In the genomic region with DNA sequence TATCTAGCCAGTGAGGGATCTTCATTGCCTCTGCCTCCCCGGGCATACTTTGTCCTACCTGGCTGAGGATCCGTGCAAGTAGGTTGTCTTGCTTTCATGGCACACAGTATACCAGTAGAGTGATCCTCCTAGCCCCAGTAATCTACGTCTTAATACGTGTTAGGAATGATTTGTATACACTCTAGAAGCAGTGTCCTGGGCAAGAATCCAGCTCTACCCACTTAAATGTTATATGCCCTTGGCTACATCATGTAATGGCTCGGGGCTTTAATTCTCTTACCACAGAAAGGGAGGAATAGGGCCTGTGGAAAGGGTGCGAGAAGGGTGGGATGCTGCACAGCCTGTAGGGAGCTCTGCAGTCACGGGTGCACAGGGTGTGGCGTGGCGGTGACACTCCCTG, we compare ENCODE assay signal across 21 mouse cellular contexts. TPM values are rescaled to one million over a fixed set of nuclear protein-coding genes. Genes with fewer than 3 reads are reported as not detected.
A peak's percentile ranks its signal among the peaks of the same experiment; 100 is the strongest.
DNase-seq lines count a peak whose midpoint lies in the region; TF ChIP-seq lines count a peak whose summit lies in the region.
"Had no signal": no experiment of that assay in that cellular context is flagged by ENCODE, and none has a peak within 500 bp of the region (broad histone marks: within the 10 kb centered on the region; RNA-seq: fewer than 3 reads in every experiment).

No protein-coding gene starts in this region.

- no peak for DNase-seq in layer of hippocampus, adult 2 months (ENCODE audit: low spot score in 2 of 2)
- no peak for DNase-seq in layer of hippocampus, postnatal 36 days
- DNase-seq in 3T3-L1 (ENCODE audit: low read depth, low spot score): peak; percentile 49
- peak; percentile 42 for DNase-seq in lung, postnatal 25 days (ENCODE audit: low spot score)
- DNase-seq in heart, adult 2 months: no peak
- no peak for DNase-seq in gastrocnemius, adult 8-10 months (ENCODE audit: low spot score in 2 of 2)
- DNase-seq in ovary, postnatal 10 days (ENCODE audit: low spot score): no peak
- DNase-seq: adrenal gland, adult 2 months; gastrocnemius, postnatal 14 days; kidney, adult 8-10 months had no signal

- no peak overlapping the region for H3K4me3 ChIP-seq in layer of hippocampus, adult 2 months
- peak overlapping the region; percentile 7; the same call in 1 of the 2 replicates for H3K4me3 ChIP-seq in cortical plate, adult 2 months (ENCODE audit: insufficient read depth, low read length)
- H3K4me3 ChIP-seq in heart, adult 2 months: no peak overlapping the region
- H3K4me3 ChIP-seq: embryonic facial prominence, embryonic 15.5 days; forebrain, embryonic 10.5 days; heart, embryonic 10.5 days; limb, embryonic 10.5 days; midbrain, embryonic 15.5 days; neural tube, embryonic 15.5 days had no signal

- peaks cover 2% of the 10 kb centered on the region; the same call in 1 of the 2 replicates for H3K36me3 ChIP-seq in heart, adult 2 months (ENCODE audit: control insufficient read depth, insufficient read depth, low read length)
- H3K36me3 ChIP-seq: midbrain, embryonic 15.5 days; neural tube, embryonic 15.5 days had no signal

- 0 out of 2 replicates have a peak overlapping the region, but pooled peaks have one; percentile 18 for H3K27ac ChIP-seq in layer of hippocampus, adult 2 months
- H3K27ac ChIP-seq in cortical plate, adult 2 months (ENCODE audit: insufficient read depth, low read length): peak overlapping the region; percentile 46; the same call in 1 of the 2 replicates
- no peak overlapping the region; the same call in 1 of the 2 replicates for H3K27ac ChIP-seq in heart, adult 2 months
- H3K27ac ChIP-seq: embryonic facial prominence, embryonic 15.5 days; forebrain, embryonic 10.5 days; heart, embryonic 10.5 days; hindbrain, embryonic 10.5 days; limb, embryonic 10.5 days; liver, embryonic 14.5 days; midbrain, embryonic 15.5 days; neural tube, embryonic 15.5 days had no signal

- no peak overlapping the region for H3K9ac ChIP-seq in heart, adult 2 months (ENCODE audit: low read depth, low read length)
- H3K9ac ChIP-seq: embryonic facial prominence, embryonic 15.5 days; liver, embryonic 14.5 days; midbrain, embryonic 15.5 days; neural tube, embryonic 15.5 days had no signal

- TF ChIP-seq EP300 in heart, adult 2 months (IDR thresholded peaks at IDR 0.05; ENCODE audit: insufficient read depth, low read depth, low read length): no peak

- peaks cover 9% of the 10 kb centered on the region; the same call in 1 of the 2 replicates for H3K79me2 ChIP-seq in heart, adult 2 months (replicated peaks; ENCODE audit: control insufficient read depth, insufficient read depth, low read length)

- intact Hi-C loops in heart, adult 2 months (cut with DNase I): no loop called here

- no peak for TF ChIP-seq CTCF in layer of hippocampus, adult 2 months (conservative IDR thresholded peaks at IDR 0.05)
- no peak for TF ChIP-seq CTCF in cortical plate, adult 2 months (IDR thresholded peaks at IDR 0.05; ENCODE audit: extremely low read depth, insufficient read depth, low read length)
- no peak for TF ChIP-seq CTCF in heart, adult 2 months (IDR thresholded peaks at IDR 0.05)

- no peaks in the 10 kb centered on the region for H3K27me3 ChIP-seq in heart, adult 2 months (ENCODE audit: control insufficient read depth, insufficient read depth, low read length)
- H3K27me3 ChIP-seq: embryonic facial prominence, embryonic 15.5 days; midbrain, embryonic 15.5 days; neural tube, embryonic 15.5 days had no signal

- TF ChIP-seq POLR2A in cortical plate, adult 2 months (IDR thresholded peaks at IDR 0.05; ENCODE audit: extremely low read depth, insufficient read depth, low read length): no peak
- TF ChIP-seq POLR2A in heart, adult 2 months (IDR thresholded peaks at IDR 0.05; ENCODE audit: insufficient read depth, low read depth, low read length): no peak

- WGBS in heart, adult 2 months: 80% methylated on average over 9 of the region's 9 CpGs

- peaks cover 7% of the 10 kb centered on the region for H3K4me1 ChIP-seq in cortical plate, adult 2 months (ENCODE audit: control insufficient read depth, insufficient read depth, low read length)
- H3K4me1 ChIP-seq in heart, adult 2 months (ENCODE audit: control insufficient read depth, insufficient read depth, low read length): peaks cover 7% of the 10 kb centered on the region

RNA-seq across cellular contexts. Expression of gene Pef1, which starts 7.3 kb away (rescaled TPM):
- 10 to 100 TPM; 64.7 to 72.0 TPM for total RNA-seq in layer of hippocampus, adult 2 months (2021)
- total RNA-seq in layer of hippocampus, postnatal 36 days (2021): 10 to 100 TPM; 63.7 TPM
- 89.9 and 91.8 TPM in 2 replicates for polyA plus RNA-seq in cortical plate, adult 2 months (2012; rRNA removed)
- total RNA-seq in heart, adult 2 months (2021): 10 to 100 TPM; 31.4 to 38.0 TPM
- 59.3 and 63.7 TPM in 2 replicates for polyA plus RNA-seq in heart, adult 2 months (2012; rRNA removed)
- 10 to 100 TPM; 34.5 to 37.3 (median 37.0) TPM for total RNA-seq in gastrocnemius, adult 8-10 months (2022)

RNA-seq across cellular contexts. Expression of gene Hcrtr1, which starts 29.5 kb away (rescaled TPM):
- total RNA-seq in layer of hippocampus, adult 2 months (2021): 1 to 10 TPM; 2.7 to 2.8 TPM
- 1 to 10 TPM; 2.7 to 3.1 TPM for total RNA-seq in layer of hippocampus, postnatal 36 days (2021)
- 3.9 and 4.5 TPM in 2 replicates for polyA plus RNA-seq in cortical plate, adult 2 months (2012; rRNA removed)
- total RNA-seq in heart, adult 2 months (2021): not detected
- 0.23 and 0.27 TPM in 2 replicates for polyA plus RNA-seq in heart, adult 2 months (2012; rRNA removed)
- under 1 TPM in 1 of 4 experiments, not detected in 3; 0.22 TPM for total RNA-seq in gastrocnemius, adult 8-10 months (2022)
- total RNA-seq: gastrocnemius, postnatal 14 days; megakaryocyte progenitor cell, adult 5-6 weeks had no signal
- polyA plus RNA-seq: embryonic facial prominence, embryonic 15.5 days; heart, postnatal 0 days; limb, embryonic 10.5 days; liver, embryonic 14.5 days had no signal

Comparison
In these comparisons a context has a peak if more than half of its experiments do, and no peak if none do; other contexts are left out.
1. DNase-seq: peak in 3T3-L1 (single experiment) and lung, postnatal 25 days (single experiment); none in layer of hippocampus, adult 2 months (0 of 2), layer of hippocampus, postnatal 36 days (0 of 2), heart, adult 2 months (0 of 2), gastrocnemius, adult 8-10 months (0 of 2) and ovary, postnatal 10 days (single experiment).